Mouse (Mus musculus): ENCODE measurements at regions not wholly inside any gene's neighbourhood (a gene's known extent, or its start where the extent isn't known, plus 50 kb on each side); places are given as distances from the start of the nearest gene placed in this dataset. TPM values are rescaled to one million over a fixed set of nuclear protein-coding genes. Genes with fewer than 3 reads are reported as not detected.

DNA sequence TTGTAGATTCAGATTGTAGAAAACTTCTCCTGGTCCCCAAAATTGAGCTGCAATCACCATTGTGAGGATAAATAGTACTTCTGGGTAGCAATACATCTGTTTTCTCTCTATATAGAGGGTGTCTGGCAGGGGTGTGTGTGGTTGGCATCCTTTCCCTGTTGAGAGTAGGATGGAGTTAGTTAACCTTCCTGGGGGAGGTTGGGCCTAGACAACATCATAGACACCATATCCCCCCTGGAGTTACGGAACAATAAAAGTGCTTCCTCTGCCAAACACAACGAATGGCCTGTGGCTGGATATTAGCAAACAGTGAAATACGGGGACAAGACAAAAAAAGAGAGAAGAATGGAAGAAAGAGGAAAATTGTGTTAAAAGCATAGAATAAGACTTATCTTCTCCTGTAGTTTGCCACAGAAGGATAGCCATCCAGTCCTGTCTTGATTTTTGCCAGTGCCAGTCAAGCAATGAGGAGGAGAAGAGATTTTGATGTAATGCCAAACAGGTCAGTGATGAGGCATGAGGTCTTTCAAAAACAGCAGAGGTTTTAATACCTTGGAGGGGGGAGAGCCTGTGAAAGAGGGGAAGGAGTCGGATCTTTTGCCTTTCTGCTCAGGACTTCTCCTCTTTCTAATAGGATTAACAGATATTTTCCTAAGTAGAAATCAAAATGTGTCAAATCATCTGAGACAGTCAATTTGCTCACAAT is 155.0 kb upstream of the Tmem161b start:
- 45% methylated on average over 4 of the region's 4 CpGs for WGBS (ENCODE audit: insufficient replicate concordance)
- Histone ChIP-seq H3K4me3 (ENCODE audit: insufficient read depth in 1 of 2, low read depth in 2 of 2, low read length in 2 of 2) (no peak overlapping the region), H3K27me3 (ENCODE audit: control insufficient read depth, insufficient read depth, low read length) (no peaks in the 10 kb centered on the region), H3K4me1 (replicated peaks; ENCODE audit: control insufficient read depth in 2 of 2, insufficient read depth in 2 of 2, low read length in 1 of 2) (no peaks in the 10 kb centered on the region), H3K9ac (replicated peaks) (no peak overlapping the region), H3K27ac (no peak overlapping the region), H3K36me3 (replicated peaks; ENCODE audit: control insufficient read depth, insufficient read depth, low read depth) (no peaks in the 10 kb centered on the region), H3K4me2 (ENCODE audit: low read depth) (no peak overlapping the region), H3K9me3 (ENCODE audit: control insufficient read depth, low read length) (no peaks in the 10 kb centered on the region)
- no peak for DNase-seq (ENCODE audit: low read depth in 3 of 3, low spot score in 3 of 3)
- TF ChIP-seq CTCF (IDR thresholded peaks at IDR 0.05; ENCODE audit: low read depth) (no peak), EP300 (IDR thresholded peaks at IDR 0.05; ENCODE audit: low read depth) (no peak)
- ATAC-seq (ENCODE audit: insufficient read depth): no peak

DNA sequence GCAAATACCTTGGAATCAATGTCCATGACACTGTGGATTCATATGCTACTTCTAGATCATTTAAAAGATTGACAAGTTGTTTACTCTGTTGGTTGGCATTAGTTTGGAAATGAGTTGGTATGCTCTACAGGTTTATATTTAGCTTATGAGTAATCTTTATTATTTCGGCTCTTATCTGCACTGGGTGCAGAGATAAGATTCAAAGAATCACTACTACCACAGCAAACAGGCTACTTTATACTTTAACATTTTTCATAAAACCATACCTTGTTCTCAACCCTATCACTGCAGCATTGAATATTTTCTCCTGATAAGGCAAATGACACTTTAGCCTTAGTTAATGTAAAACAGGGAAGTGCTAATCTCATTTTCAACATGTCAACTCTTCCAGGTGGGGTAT is 153.7 kb upstream of the Tmem161b start:
- 40% methylated on average over 1 of the region's 1 CpGs for WGBS (ENCODE audit: insufficient replicate concordance)

More for the DNA sequence above, 153.7 kb upstream of the Tmem161b start:
- Histone ChIP-seq H3K4me2 (ENCODE audit: low read depth) (no peak overlapping the region), H3K36me3 (replicated peaks; ENCODE audit: control insufficient read depth, insufficient read depth, low read depth) (no peaks in the 10 kb centered on the region), H3K27ac (no peak overlapping the region), H3K9ac (replicated peaks) (no peak overlapping the region), H3K9me3 (ENCODE audit: control insufficient read depth, low read length) (no peaks in the 10 kb centered on the region), H3K27me3 (ENCODE audit: control insufficient read depth, insufficient read depth, low read length) (no peaks in the 10 kb centered on the region), H3K4me1 (replicated peaks; ENCODE audit: control insufficient read depth in 2 of 2, insufficient read depth in 2 of 2, low read length in 1 of 2) (no peaks in the 10 kb centered on the region), H3K4me3 (ENCODE audit: insufficient read depth in 1 of 2, low read depth in 2 of 2, low read length in 2 of 2) (no peak overlapping the region)
- TF ChIP-seq CTCF (IDR thresholded peaks at IDR 0.05; ENCODE audit: low read depth): no peak
- no peak for TF ChIP-seq EP300 (IDR thresholded peaks at IDR 0.05; ENCODE audit: low read depth)
- DNase-seq (ENCODE audit: low read depth in 3 of 3, low spot score in 3 of 3): no peak
- no peak for ATAC-seq (ENCODE audit: insufficient read depth)

MicroRNA genes in the stretch of these regions (microRNA counts, 519-probe panel; counts per million panel counts)
- 69.9 counts per million for microRNA mmu-miR-9

Small RNA genes in the stretch of these regions (microRNA-seq; reads per million reads assigned to microRNA genes)
- gene Mir9-2: not detected

Data from liver, embryonic 14.5 days (tissue).